Mouse (Mus musculus): ENCODE measurements around the gene Rnf181.

DNA sequence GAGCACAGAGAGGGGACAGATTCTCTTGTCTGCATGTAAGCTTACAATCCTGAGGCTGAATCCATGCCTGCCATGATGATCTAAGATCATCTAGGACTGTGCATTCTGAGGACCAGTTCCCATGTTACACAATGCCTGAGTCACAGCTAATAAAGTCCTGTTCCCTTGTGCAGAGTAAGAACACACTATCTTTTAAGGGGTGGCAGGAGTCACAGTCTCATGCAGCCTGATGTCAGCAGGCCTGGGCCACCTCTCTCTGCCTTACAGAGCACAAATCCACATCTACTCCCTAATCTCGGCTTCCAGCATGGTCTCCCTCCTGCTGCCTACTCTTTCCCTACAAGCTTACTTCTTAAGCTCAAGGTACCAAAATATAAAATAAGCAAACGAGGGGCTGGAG is 51.4 kb downstream of the Rnf181 start:
- TF ChIP-seq POLR2A (IDR thresholded peaks at IDR 0.05; ENCODE audit: borderline replicate concordance, insufficient read depth, low read length): no peak
- TF ChIP-seq CTCF (IDR thresholded peaks at IDR 0.05; ENCODE audit: borderline replicate concordance, insufficient read depth, low read depth, low read length): no peak

All from cerebellum, adult 2 months (tissue).